Mouse (Mus musculus) Muller cell, postnatal 12 days (primary cell): ENCODE measurements around the gene Paxip1.

Source experiments
- DNase-seq: peaks from one replicate; pipeline ENCODE4 v3.0.0-alpha.2; 2015; ENCODE audit errors: inconsistent ontology term

The Paxip1 gene

DNA sequence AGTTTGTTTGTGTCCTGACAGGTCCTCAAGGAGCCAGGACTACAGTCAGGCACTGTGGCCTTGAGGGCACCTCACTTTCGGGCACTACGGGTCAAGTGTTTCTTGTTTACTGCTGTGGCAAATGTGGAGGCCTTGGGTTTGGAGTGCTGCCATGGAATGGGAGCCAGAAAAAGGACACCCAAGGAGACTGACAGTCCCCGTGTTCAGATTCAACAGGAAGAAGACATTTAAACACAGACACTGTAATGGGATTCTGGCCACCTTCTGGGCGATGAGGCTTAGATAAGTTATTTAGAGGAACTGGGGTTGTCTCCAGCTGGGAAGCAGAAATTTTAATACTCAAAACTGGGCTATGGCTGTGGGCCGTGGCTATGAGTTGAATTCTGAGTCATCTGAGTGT lies 60.8 kb downstream of the Paxip1 start:
- peak; percentile 6 for DNase-seq

DNA sequence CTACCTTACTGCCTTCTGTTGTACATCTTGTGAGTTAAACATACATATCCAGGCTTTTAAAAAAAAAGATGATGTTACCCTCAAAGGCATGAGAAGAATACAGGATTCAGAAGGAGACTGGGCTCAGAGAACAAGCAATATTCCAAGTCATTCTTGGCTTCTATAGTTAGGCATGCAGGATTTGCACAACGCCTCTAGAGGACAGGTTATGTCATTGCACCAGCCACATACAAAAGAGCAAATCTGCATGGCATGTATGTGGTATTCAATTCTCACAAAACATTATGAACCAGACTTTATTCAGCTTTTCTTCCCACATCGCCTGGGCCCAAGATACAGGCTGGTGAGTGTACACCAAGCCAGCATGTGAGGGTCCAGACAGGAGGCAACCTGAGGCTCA lies 67.0 kb downstream of the Paxip1 start:
- no peak for DNase-seq

DNA sequence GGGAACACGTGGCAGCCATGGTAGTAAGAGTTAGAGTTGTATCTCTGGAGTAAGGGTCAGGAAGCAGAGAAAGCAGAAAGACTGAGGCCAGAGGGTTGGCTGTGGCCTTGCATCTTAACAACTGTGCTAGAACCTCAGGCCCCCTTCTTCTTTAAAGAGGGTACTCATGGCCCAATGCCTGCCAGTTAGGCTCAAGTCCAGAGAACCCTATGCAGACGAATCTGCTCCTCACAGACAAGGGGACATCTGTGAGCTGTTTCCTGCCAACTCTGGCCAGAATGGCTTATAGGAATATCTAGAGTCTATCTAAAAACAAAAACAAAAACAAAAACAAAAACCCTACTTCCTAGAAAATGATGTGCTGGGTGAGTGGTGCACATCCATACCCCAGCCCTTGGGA lies 72.2 kb downstream of the Paxip1 start:
- no peak for DNase-seq

DNA sequence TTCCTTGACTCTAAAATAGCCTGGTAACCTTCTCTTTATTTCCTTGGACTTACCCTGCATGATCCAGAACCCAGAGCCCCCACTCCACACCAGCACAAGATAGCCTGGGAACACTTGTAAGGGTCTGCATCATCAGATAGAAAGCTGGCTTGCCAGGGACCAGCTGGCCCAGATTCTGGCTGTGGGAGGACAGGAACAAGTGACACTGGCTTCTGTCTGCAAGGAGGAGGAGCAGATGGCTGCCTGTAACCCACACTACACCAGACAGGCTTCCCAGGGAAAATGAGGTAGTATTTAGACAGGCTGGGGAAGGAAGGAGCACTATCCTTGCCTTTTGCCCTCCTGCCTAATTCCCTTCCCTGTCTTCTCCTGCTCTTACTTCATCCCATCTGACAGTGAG lies 74.2 kb downstream of the Paxip1 start:
- no peak for DNase-seq

DNA sequence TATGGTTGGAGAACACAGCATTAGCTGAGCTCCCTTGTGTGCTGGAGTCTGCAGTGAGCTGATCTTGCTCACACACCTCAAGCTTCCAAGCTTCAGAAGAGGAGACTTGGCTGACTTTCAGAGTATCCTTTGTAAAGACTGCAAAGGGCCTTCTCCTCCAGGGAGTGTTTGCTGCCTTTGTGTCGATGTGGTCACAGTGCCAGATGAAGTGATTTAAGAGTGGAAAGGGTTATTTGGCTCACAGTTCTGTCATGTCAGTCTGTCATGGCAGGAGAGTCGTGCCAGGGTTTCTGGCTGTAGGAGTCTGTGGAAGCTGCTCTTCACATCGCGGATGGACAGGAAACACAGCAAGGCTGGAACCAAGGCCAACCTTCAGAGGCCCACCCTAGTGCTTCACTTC lies 75.5 kb downstream of the Paxip1 start:
- no peak for DNase-seq

DNA sequence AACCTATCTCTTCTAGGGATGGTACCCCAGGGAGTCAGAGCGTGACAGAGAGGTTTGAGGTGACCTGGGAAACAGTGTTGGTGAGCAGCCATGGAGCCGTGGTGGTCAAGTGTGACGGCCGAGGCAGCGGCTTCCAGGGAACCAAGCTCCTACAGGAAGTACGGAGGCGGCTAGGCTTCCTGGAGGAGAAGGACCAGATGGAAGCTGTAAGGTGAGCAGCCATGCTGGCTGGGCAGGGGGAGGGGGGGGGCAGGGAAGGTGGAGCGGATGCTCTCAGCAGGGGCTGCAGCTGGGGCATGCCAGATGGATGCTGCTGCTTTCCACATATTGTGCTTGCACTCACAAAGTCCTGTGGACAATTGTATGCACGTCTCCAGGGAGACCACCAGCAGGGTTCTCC lies 77.1 kb downstream of the Paxip1 start:
- DNase-seq, result no peak

DNA sequence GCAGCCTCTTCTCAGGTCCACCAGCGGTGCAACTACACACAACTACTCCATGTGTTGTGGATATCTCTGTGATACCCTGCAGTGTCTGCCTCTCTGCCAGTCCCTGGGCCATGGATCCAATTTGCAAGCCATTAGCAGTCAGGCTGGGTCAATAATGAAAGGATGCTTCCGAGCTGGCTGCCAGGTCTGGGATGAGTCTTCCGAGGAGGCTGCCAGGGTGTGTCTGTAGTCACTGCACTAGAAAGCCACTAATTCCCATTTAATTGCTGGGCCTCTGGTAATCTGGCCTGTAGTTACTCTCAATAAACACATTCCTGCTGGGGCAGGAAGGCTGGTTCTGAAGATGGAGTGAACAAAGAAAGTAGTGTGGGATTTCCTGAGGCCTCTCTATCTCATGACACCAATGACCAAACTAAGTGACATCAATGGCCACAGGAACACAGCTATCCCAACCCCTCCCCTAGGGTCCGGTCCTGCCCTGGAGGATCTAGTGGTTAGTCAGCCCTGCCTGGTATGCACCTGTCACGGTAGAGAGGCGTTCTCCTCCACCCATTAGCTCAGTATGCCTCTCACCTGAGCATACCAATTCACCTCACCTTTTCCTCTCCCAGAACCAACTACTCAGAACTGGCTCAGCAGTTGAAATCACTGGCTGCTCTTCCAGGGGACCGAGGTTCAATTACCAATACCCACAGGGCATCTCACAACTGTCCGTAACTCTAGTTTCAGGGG lies 79.9 kb downstream of the Paxip1 start:
- peak; percentile 81 for DNase-seq

DNA sequence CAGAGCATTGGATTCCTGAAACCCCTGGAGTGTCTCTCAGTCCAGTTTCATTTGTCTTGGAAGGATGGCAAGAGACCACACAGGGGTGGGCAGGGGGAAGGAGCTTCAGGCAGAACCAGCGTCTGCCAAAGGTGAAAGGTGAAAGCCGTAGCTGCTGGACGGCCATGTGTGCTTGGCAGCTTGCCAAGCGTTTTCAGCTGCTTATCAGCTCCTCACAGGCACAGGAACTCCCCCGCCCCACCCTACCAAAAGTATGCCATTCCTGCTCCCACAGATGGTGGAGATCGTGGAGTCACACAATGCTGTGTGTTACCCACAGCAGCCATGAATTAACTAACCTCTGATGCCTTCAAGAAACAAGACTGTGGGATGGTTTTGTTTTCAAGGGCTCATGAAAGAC lies 83.3 kb downstream of the Paxip1 start:
- DNase-seq, result no peak

DNA sequence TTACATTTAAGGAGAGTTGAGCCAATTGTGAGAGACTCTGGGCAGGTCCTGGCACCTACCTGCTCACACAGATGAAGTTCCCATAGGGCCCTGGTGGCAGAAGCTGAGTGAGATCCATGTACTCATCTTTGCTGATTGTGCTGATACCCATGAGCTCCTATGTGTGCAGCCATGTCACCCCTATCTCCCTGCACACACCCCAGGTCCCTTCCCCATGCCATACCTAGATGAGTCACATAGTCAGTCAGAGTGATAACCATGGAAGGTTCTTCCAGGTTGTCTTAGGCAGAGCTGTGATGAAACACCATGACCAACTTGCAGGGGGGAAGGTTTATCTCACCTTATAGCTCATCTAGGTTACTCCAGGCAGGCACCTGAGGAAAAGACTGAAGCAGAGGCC lies 84.2 kb downstream of the Paxip1 start:
- DNase-seq, result no peak

DNA sequence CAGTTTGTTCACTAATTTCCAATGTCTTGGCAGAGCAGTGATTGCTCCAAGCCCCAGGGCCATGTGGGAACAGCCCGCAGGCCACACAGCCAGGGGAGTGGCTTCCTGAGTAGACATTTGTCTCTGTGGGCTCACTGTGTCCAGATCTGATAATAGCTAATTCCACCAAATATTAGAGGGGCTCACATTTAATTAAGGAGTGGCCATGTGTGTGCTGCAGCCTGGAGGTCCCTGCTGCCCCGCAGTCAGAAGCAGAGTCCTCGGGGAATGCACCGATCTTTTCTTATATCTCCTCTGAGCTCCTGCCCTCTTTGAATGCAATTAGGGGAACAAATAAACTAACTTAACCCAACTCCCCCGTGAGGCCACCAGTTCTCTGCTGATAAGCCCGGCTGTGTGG lies 84.9 kb downstream of the Paxip1 start:
- no peak for DNase-seq

DNA sequence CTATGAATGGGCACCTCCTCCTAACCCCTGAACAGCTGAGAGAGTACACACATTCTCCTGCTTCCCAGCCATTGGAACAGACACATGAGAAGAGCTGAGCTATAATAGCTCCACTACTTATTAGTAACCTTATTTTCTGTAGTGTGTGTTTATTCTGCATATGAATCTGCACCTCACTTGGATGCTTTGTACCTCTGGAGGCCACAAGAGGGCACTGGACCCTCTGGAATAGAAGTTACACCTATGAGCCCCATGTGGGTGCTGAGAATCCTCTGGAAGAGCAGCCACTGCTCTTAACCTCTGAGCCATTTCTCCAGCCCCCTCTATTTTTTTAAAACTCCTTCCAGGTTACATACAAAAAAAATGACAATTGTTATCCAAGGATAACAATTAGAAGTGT lies 86.5 kb downstream of the Paxip1 start:
- no peak for DNase-seq

DNA sequence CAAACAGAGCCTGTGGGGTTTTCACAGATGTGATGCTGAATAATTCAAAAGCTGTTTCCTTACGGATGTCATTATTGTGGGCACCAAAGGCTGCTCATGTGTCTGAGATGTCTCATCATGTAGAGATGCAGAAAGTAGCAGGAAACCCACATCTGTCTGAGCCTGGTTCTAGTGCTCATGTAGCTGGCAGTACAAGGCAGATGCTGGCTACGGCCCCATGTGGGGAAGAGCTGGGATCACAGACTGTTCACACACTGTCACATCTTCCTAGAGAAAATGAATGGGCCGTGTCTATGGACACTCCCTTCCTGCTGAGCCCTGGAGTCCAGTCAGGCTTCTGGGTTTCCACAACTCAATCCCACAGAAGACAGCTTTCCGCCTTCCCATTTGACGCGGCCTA lies 89.0 kb downstream of the Paxip1 start:
- DNase-seq, result no peak
